Mouse (Mus musculus) lung, adult 18-20 months (tissue): ENCODE measurements around the gene Gm13279.
"Not testable (repeated sequence)": the region's sequence is repeated elsewhere in the genome, so short reads cannot be mapped to it uniquely, and the experiment has no call there.

Source experiments
- DNase-seq, 2 experiments: peaks; one replicate each; pipeline ENCODE4 v3.0.0; 2022; ENCODE audit warnings: mixed read lengths in 2 of 2

The Gm13279 gene

GRCm38 (mm10) chr4:88797097-88797496 is at the start of gene Gm13279:
Gm13279 (plus strand) TSS chr4:88797397.
- not testable (repeated sequence) for DNase-seq

- no peak for DNase-seq
Measured at GRCm38 (mm10) chr4:88749926-88750325, 47.3 kb upstream of the Gm13279 start.

DNA sequence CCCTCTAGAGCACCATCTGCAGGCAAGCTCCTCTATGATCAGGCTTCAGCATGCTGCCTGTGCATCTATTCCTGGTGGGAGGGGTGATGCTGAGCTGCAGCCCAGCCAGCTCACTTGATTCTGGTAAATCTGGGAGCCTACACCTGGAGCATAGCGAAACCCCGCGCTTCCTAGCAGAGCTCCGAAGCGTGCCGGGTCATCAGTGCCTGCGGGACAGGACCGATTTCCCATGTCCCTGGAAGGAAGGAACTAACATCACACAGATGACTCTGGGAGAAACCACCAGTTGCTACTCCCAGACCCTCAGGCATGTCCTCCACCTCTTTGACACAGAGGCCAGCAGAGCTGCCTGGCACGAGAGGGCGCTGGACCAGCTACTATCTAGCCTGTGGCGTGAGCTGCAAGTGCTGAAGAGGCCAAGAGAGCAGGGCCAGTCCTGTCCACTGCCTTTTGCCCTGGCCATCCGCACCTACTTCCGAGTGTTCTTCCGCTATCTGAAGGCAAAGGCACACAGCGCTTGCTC is 42.3 kb upstream of the Gm13279 start, which contains the start of gene Gm13271:
Gene Gm13271 (plus strand): TSS at position 51 of the 523 bp plus-strand sequence.
- peak; percentile 47 to 73 for DNase-seq

DNA sequence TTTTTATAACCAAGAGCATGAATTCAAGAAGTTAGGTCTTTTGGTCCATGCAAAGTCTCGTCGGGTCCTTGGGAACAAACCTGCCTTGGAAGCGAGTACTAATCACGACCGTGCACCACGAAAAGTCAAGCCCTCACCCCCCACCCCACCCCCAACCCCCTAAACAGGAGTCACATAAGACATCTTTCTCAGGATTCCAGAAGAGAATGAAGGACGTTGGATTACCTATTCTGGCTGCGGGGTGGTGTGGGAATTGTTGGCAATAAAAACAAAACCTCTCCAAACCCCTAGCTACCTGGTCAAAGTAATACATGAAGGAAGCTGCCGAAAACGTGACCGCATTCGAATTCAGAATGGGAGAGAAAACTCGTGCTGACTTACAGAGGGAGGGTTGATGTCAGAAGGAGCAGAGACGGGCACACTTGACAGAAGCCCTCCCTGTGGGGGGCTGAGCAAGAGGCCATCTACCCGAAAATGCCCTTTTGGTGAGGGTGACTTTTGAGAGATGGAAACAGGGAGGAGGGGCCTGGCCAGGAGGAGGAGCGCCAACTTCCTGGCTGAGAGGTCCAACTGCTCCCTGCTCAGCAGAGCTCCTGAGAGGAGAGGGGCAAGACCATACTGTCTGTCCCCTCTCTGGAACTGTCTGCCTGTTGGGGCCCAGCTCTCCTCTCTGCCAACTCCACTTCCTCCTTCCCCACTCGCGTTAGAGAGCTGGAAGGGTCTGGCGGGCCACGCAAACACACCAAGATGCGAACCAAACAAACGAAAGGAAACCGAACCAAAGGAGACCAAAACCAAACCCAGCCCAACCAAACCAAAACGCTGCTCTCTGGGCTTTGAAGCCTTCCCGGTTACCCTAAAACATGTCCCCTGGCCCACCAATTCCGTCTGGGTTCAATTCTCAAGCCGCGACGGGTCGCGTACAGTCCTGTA is 40.4 kb upstream of the Gm13279 start:
- not testable (repeated sequence) for DNase-seq

DNA sequence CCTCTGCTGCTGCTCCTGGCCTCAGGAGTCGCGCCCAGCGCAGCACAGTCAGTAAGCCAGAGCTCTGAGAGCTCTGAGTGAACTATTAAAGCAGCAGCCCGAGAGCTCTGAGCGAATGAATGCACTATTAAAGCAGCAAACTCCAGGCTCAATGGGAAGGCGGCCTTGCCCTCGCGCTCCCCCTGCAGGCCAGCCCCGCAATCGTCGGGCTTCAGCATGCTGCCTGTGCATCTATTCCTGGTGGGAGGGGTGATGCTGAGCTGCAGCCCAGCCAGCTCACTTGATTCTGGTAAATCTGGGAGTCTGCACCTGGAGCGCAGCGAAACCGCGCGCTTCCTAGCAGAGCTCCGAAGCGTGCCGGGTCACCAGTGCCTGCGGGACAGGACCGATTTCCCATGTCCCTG is 39.6 kb upstream of the Gm13279 start:
- peak; percentile 89 for DNase-seq

DNA sequence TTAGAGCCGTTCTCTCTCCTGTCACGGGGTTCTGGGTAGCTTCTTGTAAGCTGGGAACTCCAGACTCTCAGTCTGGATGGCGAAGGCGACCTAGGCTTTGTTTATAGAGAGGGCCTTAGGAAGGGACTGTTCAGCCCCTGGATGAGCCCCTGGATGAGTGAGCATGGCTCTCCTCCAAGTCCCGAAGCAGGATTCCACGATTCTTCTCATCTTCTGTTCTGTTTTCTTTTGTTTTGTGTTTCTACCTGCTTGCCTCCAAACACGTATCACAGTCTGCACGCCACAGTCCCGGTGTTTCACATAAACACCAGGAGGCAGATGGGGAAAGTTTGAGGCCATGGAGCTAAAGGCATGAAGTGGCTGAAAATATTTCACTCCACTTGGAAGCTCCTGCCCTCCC is 38.4 kb upstream of the Gm13279 start:
- not testable (repeated sequence) for DNase-seq

- peak; percentile 35 to 38 for DNase-seq
Measured at GRCm38 (mm10) chr4:88759610-88760268, 37.5 kb upstream of the Gm13279 start, which contains the start of gene Gm13283. Gm13283 (plus strand) TSS chr4:88760119.

GRCm38 (mm10) chr4:88760431-88760830 is 36.8 kb upstream of the Gm13279 start:
- peak; percentile 84 to 87 for DNase-seq

DNA sequence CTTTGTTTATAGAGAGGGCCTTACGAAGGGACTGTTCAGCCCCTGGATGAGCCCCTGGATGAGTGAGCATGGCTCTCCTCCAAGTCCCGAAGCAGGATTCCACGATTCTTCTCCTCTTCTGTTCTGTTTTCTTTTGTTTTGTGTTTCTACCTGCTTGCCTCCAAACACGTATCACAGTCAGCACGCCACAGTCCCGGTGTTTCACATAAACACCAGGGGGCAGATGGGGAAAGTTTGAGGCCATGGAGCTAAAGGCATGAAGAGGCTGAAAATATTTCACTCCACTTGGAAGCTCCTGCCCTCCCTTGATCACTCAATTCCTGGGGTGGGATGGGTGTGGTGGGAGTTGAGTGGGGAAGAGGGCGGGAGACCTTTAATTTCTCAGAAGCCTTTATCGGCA is 35.4 kb upstream of the Gm13279 start:
- peak; percentile 54 to 72 for DNase-seq

DNA sequence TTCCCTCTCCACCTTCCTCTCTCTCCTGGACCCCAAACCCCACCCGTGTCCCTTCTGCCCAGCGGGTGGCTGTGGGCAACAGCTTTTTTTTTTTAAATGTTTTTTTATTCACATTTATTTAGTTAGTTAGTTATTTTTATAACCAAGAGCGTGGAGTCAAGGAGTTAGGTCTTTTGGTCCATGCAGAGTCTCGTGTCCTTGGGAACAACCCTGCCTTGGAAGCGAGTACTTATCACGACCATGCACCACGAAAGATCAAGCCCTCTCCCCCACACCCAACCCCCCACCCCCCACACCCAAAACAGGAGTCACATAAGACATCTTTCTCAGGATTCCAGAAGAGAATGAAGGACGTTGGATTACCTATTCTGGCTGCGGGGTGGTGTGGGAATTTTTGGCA is 34.9 kb upstream of the Gm13279 start:
- DNase-seq = not testable (repeated sequence)

DNA sequence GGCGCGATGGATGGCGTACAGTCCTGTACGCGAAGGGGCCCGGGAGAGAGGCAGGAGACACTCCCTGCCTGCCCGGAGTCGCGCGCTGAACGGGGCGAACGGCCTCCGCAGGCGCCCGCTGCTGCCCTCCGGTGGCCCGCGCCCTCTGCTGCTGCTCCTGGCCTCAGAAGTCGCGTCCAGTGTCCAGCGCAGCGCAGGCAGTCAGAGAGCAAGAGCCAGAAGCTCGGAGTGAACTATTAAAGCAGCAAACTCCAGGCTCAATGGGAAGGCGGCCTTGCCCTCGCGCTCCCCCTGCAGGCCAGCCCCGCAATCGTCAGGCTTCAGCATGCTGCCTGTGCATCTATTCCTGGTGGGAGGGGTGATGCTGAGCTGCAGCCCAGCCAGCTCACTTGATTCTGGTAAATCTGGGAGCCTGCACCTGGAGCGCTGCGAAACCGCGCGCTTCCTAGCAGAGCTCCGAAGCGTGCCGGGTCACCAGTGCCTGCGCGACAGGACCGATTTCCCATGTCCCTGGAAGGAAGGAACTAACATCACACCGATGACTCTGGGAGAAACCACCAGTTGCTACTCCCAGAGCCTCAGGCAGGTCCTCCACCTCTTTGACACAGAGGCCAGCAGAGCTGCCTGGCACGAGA is 33.7 kb upstream of the Gm13279 start:
- peak; percentile 72 to 77 for DNase-seq

- not testable (repeated sequence) for DNase-seq
Measured at GRCm38 (mm10) chr4:88773534-88773933, 23.7 kb upstream of the Gm13279 start, which contains the start of gene Gm13290. Gm13290 (plus strand) TSS chr4:88773834.

GRCm38 (mm10) chr4:88776622-88777021 is 20.6 kb upstream of the Gm13279 start, which contains the start of gene Gm13289:
Gm13289 (plus strand) TSS chr4:88776922.
- DNase-seq = not testable (repeated sequence)

DNA sequence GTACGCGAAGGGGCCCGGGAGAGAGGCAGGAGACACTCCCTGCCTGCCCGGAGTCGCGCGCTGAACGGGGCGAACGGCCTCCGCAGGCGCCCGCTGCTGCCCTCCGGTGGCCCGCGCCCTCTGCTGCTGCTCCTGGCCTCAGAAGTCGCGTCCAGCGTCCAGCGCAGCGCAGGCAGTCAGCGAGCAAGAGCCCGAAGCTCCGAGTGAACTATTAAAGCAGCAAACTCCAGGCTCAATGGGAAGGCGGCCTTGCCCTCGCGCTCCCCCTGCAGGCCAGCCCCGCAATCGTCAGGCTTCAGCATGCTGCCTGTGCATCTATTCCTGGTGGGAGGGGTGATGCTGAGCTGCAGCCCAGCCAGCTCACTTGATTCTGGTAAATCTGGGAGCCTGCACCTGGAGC is 17.6 kb upstream of the Gm13279 start, which contains the start of gene Gm13272:
Gene Gm13272 (plus strand): TSS at position 301 of the 400 bp plus-strand sequence.
- not testable (repeated sequence) for DNase-seq

DNA sequence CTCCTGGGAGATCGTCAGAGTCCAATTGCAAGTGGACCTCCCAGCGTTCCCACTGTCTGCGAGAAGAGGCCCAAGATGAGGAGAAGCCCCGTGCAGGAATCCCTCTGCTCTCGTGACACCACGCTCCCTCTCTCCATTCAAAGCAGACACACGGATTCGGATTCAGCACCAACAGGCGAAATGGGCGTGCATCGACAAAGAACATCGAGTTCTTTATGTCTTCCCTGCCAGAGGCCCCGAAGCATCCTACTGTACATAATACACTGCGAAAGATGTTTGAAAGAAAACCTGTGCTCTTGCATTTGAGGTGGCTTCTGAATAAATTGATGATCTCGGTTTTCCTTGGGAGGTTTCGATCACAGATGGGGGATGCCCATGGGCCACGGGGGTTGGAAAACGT is 16.9 kb upstream of the Gm13279 start:
- not testable (repeated sequence) for DNase-seq

- not testable (repeated sequence) for DNase-seq
Measured at GRCm38 (mm10) chr4:88781831-88782230, 15.4 kb upstream of the Gm13279 start, which contains the start of gene Ifnz. Ifnz (plus strand) TSS chr4:88782131.

DNA sequence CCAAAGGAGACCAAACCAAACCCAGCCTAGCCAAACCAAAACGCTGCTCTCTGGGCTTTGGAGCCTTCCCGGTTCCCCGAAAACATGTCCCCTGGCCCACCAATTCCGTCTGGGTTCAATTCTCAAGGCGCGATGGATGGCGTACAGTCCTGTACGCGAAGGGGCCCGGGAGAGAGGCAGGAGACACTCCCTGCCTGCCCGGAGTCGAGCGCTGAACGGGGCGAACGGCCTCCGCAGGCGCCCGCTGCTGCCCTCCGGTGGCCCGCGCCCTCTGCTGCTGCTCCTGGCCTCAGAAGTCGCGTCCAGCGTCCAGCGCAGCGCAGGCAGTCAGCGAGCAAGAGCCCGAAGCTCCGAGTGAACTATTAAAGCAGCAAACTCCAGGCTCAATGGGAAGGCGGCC is 14.9 kb upstream of the Gm13279 start:
- peak; percentile 23 to 24 for DNase-seq

GRCm38 (mm10) chr4:88785409-88785808 is 11.8 kb upstream of the Gm13279 start, which contains the start of gene Gm13276:
Gm13276 (plus strand) TSS chr4:88785709.
- not testable (repeated sequence) for DNase-seq

DNA sequence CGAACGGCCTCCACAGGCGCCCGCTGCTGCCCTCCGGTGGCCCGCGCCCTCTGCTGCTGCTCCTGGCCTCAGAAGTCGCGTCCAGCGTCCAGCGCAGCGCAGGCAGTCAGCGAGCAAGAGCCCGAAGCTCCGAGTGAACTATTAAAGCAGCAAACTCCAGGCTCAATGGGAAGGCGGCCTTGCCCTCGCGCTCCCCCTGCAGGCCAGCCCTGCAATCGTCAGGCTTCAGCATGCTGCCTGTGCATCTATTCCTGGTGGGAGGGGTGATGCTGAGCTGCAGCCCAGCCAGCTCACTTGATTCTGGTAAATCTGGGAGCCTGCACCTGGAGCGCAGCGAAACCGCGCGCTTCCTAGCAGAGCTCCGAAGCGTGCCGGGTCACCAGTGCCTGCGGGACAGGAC is 8.8 kb upstream of the Gm13279 start, which contains the start of gene Gm13277:
Gene Gm13277 (plus strand): TSS at position 231 of the 400 bp plus-strand sequence.
- peak; percentile 78 to 79 for DNase-seq

DNA sequence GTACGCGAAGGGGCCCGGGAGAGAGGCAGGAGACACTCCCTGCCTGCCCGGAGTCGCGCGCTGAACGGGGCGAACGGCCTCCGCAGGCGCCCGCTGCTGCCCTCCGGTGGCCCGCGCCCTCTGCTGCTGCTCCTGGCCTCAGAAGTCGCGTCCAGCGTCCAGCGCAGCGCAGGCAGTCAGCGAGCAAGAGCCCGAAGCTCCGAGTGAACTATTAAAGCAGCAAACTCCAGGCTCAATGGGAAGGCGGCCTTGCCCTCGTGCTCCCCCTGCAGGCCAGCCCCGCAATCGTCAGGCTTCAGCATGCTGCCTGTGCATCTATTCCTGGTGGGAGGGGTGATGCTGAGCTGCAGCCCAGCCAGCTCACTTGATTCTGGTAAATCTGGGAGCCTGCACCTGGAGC is 5.9 kb upstream of the Gm13279 start, which contains the start of gene Gm13278:
Gene Gm13278 (plus strand): TSS at position 301 of the 400 bp plus-strand sequence.
- DNase-seq = not testable (repeated sequence)

DNA sequence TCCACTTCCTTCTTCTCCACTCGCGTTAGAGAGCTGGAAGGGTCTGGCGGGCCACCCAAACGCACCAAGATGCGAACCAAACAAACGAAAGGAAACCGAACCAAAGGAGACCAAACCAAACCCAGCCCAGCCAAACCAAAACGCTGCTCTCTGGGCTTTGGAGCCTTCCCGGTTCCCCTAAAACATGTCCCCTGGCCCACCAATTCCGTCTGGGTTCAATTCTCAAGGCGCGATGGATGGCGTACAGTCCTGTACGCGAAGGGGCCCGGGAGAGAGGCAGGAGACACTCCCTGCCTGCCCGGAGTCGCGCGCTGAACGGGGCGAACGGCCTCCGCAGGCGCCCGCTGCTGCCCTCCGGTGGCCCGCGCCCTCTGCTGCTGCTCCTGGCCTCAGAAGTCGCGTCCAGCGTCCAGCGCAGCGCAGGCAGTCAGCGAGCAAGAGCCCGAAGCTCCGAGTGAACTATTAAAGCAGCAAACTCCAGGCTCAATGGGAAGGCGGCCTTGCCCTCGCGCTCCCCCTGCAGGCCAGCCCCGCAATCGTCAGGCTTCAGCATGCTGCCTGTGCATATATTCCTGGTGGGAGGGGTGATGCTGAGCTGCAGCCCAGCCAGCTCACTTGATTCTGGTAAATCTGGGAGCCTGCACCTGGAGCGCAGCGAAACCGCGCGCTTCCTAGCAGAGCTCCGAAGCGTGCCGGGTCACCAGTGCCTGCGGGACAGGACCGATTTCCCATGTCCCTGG is 3.1 kb upstream of the Gm13279 start, which contains the start of gene Gm13275:
Gene Gm13275 (plus strand): TSS at position 552 of the 740 bp plus-strand sequence.
- peak; percentile 60 to 71 for DNase-seq
